Mouse (Mus musculus) left cerebral cortex, adult 8-10 months (tissue): ENCODE results near the gene Tmem185b. TPM values are rescaled to one million over a fixed set of nuclear protein-coding genes. Genes with fewer than 3 reads are reported as not detected.

ENCODE experiments used
- DNase-seq, 2 experiments: peaks; one replicate each; pipeline ENCODE4 v3.0.0; 2022; ENCODE audit warnings: low spot score in 2 of 2
- total RNA-seq, 4 experiments: library from RNA; stranded (reverse); gene quantifications; 2 replicates each; pipeline ENCODE4 v1.2.4; 2022

Gene Tmem185b
- total RNA-seq, result 10 to 100 TPM; 14.5 to 19.4 (median 17.0) TPM

GRCm38 (mm10) chr1:119525689-119526591 is at the start of gene Tmem185b:
TSS of gene Tmem185b (plus strand) at chr1:119526160.
- DNase-seq, result peak; percentile 78 to 84

GRCm38 (mm10) chr1:119476905-119477353 is 49.0 kb upstream of the Tmem185b start:
- DNase-seq, result no peak

DNA sequence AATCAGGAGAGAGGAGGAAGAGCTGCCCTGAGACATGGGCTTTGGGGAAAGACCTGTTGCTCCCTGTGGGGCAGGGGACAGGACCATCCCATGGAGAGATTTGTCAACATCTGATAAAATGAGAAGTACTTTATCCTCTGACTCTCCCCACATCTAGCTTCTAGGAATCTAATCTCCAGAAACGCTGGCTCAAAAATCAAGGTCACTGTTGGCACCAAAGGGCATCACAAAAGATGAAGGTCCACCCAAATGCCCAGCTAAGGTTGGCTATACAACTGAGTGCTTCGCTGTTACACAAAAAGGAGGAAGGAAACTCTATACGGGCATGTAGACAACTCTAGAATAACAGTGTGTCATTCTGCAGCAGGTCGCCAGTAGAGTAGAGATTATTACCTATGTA is 46.3 kb upstream of the Tmem185b start:
- DNase-seq, result no peak

GRCm38 (mm10) chr1:119480678-119481077 is 45.3 kb upstream of the Tmem185b start:
- DNase-seq, result no peak

DNA sequence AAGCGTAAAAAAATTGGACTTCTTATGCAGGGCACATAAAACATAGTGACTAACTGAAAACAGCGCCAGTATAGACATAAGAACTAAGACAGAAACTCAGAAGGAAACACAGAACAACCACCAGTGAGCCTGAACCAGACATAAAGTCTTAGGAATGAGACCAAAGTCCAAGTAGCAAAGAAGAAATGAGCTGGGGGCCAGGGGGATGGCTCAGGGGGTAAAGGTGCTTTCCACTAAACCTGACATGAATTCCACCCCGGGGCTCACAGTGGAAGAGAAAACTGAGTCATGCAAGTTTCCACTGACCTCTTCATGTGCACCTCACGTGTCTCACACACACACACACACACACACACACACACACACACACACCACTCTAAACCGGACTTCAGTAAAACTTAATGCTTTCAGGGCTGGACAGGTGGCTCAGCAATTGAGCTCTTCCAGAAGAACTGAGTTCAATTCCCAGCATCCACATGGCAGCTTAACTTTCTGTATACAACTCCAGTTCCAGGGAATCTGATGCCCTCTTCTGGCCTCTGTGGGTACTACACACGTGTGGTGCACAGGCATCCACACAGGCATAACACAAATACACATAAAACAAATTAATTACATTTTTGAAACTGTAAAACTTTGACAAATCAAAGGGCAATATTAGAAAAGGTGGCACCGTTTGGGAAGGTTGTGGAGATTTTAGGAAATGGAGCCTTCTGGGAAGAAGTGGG is 44.6 kb upstream of the Tmem185b start:
- no peak for DNase-seq

DNA sequence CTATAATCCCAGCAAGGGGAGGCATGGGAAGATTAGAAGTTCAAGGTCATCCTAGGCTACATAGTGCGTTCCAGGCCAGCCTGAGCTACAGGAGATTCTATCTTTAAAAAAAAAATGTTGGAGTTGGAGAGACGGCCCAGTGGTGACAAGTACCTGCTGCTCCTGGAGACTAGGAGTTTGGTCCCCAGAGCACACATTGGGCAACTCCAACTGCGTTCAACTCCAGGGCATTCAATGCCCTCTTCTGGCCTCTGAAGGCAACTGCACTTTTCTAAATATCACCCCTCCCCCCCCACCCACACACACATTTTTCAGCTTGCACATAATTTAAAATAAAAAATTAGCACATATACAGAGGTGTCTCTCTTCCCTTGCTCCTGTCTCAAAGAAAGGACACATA is 43.1 kb upstream of the Tmem185b start:
- no peak for DNase-seq

DNA sequence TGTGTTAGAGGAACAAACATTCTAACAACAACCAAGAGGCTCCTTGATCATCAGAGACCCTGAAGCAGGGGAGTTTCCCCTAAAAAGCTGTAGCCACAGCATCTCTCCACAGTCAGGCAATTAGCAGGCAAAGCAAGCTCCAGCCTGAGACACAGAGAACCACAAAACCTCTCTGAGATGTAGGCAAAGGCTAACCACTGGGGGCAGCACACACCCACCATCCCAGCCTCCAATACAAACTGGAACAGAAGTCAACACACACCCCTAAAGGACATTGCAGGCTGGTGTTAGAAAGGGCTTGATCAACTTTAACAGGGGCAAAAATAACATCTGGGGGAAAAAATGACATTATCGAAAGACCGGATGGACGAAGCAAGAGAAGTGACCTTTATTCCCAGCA is 41.5 kb upstream of the Tmem185b start:
- no peak for DNase-seq

DNA sequence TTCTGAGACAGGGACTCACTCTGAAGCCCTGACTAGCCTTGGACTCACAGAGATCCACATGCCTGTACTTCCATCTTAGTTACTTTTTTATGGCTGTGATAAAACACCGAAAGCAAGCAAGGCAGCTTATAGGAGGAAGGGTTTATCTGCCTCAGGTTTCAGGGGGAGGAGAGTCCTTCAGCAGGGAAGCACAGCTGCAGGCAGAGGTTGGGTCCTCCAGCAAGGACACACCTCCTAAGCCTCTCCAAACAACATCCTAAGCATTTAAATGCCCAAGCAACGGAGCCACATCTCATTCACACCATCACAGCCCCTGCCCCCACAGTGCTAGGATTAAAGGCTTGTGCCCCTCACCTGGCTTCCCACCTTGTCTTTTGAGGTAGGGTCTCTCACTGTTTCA is 40.1 kb upstream of the Tmem185b start:
- DNase-seq, result no peak

DNA sequence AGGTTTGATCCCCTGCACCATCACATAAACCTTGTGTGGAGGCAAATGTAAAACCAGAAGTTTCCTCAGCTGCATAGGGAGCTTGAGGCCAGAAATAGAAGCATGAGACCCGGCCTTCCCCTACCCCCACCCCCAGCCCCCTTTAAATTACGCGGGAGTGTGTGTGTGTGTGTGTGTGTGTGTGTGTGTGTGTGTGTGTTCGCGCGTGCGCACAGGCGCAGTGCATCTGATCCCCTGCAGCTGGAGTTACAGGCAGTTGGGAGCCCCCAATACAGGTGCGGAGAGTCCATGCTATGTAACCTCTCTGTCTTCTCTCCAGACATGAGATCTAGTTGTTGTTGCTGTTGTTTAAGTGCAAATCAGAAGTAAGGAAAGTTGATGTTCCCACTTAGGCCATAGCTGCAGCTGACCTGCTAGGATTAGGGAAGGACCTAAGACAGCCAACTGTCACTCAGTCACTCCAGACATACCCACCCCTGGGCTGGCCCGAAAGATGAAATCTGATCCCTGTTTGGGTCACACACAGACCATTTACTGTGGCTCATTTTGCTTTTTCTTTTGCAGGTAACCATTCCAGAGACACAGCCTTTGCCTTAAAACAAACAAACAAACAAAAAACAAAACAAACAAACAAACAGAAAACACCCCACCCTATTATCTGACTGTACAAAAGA is 37.9 kb upstream of the Tmem185b start:
- no peak for DNase-seq

GRCm38 (mm10) chr1:119490765-119491164 is 35.2 kb upstream of the Tmem185b start:
- DNase-seq, result no peak

DNA sequence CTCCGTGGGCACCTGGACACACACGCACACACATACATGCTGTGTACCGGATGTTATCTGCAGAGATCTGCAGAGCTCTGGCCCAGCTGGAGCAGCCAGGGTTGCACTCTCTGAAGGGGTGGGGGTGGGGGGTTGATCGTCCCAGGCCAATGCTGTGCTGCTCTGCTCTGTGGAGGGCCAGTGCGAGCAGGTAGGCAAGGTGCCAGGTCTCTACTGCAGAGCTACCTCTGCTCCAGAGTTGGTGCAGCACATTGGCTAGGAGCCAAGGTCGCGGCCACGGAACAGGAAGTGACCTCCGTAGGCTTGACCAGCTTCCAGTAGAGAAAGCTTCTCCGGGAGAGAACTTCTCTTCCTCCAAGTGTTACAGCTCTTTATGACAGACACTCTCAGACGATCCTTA is 33.9 kb upstream of the Tmem185b start:
- no peak for DNase-seq

GRCm38 (mm10) chr1:119492505-119492904 is 33.5 kb upstream of the Tmem185b start:
- no peak for DNase-seq

DNA sequence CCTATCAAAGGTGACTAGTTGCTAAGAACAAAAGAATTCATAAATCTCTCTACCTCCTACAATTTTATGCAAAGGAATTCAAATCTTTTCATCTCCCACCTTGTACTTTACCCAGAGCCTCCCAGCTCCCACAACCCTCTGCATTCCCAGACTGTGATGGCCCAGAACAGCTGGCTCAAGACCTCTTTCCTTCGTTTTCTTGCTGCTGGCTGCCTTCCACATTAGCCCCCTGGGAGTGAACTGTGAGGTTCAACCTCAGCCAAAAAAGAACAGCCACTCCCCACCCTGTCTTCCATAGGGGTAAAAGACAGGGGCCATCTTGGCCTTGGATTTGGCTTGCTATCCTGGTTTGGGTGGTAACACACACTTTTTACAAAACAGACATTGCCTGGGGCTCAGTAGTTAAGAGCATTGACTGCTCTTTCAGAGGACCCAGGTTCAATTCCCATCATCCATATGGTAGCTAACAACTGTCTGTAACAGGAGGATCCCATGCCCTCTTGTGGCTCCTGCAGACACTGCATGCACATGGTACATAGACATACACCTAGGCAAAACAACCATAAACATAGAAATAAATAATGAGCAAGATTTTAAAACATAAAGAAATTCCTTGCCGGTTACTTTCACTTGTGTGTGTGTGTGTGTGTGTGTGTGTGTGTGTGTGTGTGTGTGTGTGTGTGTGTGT is 31.8 kb upstream of the Tmem185b start:
- no peak for DNase-seq

DNA sequence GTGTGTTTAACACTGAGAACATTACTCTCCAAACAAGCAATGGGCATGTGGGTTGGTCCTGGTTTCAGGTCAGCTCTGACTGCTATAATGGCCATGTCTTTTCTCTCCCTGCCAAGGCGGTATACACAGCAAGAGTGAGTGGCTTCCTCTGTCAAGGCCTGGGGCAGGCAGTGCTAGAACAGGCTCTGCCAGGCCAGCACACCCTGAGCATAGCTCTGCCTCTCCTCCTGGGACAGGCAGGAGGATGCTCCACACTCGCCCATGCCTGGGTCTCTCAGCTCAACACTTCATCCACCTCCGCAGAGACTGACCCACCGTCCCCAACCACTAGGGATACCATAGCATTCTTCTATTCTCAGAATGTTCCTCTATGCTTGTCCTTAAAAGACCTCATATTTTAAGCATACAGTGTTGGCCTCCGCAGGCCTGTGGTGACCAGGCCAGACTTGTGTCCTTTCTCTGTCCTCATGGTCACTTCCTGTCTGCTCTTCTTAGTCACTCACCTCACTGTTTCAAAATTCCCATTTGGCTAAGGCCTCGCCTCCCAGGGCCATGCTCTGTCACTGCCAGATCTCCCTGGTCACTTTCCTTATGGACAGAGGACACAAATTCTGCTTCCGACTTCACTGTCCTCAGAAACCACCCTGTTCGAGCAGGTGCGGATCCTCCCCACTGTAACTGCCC is 31.1 kb upstream of the Tmem185b start:
- no peak for DNase-seq

DNA sequence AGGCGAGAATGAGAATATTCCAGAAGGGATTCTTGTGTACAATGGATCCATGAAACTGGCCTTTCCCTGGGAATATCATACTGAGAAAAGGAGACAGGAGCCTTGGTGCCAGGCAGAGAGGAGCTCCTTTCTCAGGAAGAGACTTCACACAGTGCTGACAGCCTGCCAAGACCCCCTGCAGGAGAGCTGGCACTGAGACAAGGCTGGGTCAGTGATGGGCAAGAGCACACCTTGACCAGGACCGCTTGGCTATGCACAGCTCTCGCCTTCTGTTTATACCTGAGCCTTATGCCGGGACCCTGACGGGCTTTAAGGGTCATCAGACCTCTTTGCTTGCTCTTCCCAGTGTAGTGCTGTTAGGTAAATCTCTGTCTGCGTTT is 30.6 kb upstream of the Tmem185b start:
- no peak for DNase-seq

- DNase-seq, result no peak
These were observed 28.5 kb upstream of the Tmem185b start for GRCm38 (mm10) chr1:119497346-119498004.

- DNase-seq, result no peak
These were observed 27.3 kb upstream of the Tmem185b start for GRCm38 (mm10) chr1:119498536-119499231.

GRCm38 (mm10) chr1:119499456-119499855 is 26.5 kb upstream of the Tmem185b start:
- no peak for DNase-seq

- DNase-seq, result no peak
These were observed 24.1 kb upstream of the Tmem185b start for GRCm38 (mm10) chr1:119501881-119502280.

- no peak for DNase-seq
These were observed 23.2 kb upstream of the Tmem185b start for GRCm38 (mm10) chr1:119502729-119503128.
